Mouse (Mus musculus) heart, embryonic 14.5 days (tissue): ENCODE data around the gene Ifitm3. TPM values are rescaled to one million over a fixed set of nuclear protein-coding genes. Genes with fewer than 3 reads are reported as not detected.
"Not testable (repeated sequence)": the region's sequence is repeated elsewhere in the genome, so short reads cannot be mapped to it uniquely, and the experiment has no call there.

Experiments
- ATAC-seq: fragments of 200-750 bp; cut with Nextera tagmentation; 2 replicates; pipeline ENCODE4 v1.8.0; 2017; ENCODE audit warnings: low read depth, moderate TSS enrichment; ENCODE audit not compliant: insufficient number of reproducible peaks, insufficient read depth, low FRiP score
- H3K27ac ChIP-seq, 2 experiments: fragments of 200-500 bp in 1 of 2; fragments of 300-500 bp in 1 of 2; sonication (generic) in 1 of 2; replicated peaks in 1 of 2; 2 replicates each; pipeline ENCODE4 v1.5.1; 2012 to 2014; ENCODE audit warnings: low read depth in 2 of 2, low read length in 2 of 2, control low read depth in 1 of 2, mild to moderate bottlenecking in 1 of 2, mixed read lengths in 1 of 2; ENCODE audit not compliant: control insufficient read depth in 1 of 2, insufficient read depth in 1 of 2
- H3K27me3 ChIP-seq: fragments of 300-500 bp; sonication (generic); 2 replicates; pipeline ENCODE4 v1.6.1; 2014; ENCODE audit warnings: mild to moderate bottlenecking, low read length, control low read depth; ENCODE audit not compliant: control insufficient read depth, insufficient read depth
- H3K36me3 ChIP-seq: fragments of 300-500 bp; sonication (generic); 2 replicates; pipeline ENCODE4 v1.6.1; 2014; ENCODE audit warnings: mild to moderate bottlenecking, control low read depth, low read length, mixed read lengths; ENCODE audit not compliant: control insufficient read depth, insufficient read depth
- H3K4me1 ChIP-seq, 2 experiments: fragments of 200-500 bp in 1 of 2; fragments of 300-500 bp in 1 of 2; sonication (generic) in 1 of 2; 2 replicates each; pipeline ENCODE4 v1.6.1; 2012 to 2014; ENCODE audit warnings: low read length in 2 of 2, control low read depth in 1 of 2, mixed read lengths in 1 of 2; ENCODE audit not compliant: control insufficient read depth in 2 of 2, insufficient read depth in 2 of 2
- H3K4me2 ChIP-seq: fragments of 300-500 bp; sonication (generic); 2 replicates; pipeline ENCODE4 v1.6.1; 2014; ENCODE audit warnings: mild to moderate bottlenecking, low read length
- H3K4me3 ChIP-seq, 2 experiments: fragments of 200-500 bp in 1 of 2; fragments of 300-500 bp in 1 of 2; sonication (generic) in 1 of 2; 2 replicates each; pipeline ENCODE4 v1.5.1; 2012 to 2014; ENCODE audit warnings: low read length in 2 of 2, mild to moderate bottlenecking in 2 of 2, control low read depth in 1 of 2, low read depth in 1 of 2, moderate library complexity in 1 of 2; ENCODE audit not compliant: control insufficient read depth in 1 of 2, insufficient read depth in 1 of 2
- H3K9ac ChIP-seq: fragments of 300-500 bp; sonication (generic); 2 replicates; pipeline ENCODE4 v1.6.1; 2014; ENCODE audit warnings: mild to moderate bottlenecking, low read length
- H3K9me3 ChIP-seq: fragments of 300-500 bp; sonication (generic); 2 replicates; pipeline ENCODE4 v1.6.1; 2016; ENCODE audit warnings: low read length, control low read depth; ENCODE audit not compliant: control insufficient read depth
- WGBS: fragments of 180-500 bp; shearing (Covaris S2); extraction: QIAGEN DNeasy Blood & Tissue Kit; methylation state at CpG from one replicate; pipeline ENCODE4 v1.1.7; 2014; 5-methylcytosine and 5-hydroxymethylcytosine counted together
- polyA plus RNA-seq: library from polyadenylated mRNA; unstranded; fragments of >200 nt; fragmentation: Nextera tagmentation; extraction: Ambion mirVana; gene quantifications from 2 replicates; pipeline ENCODE4 v1.2.1, GENCODE M21; 2014

Gene Ifitm3
- polyA plus RNA-seq, 1 experiment from 2014 or later = 89.6 TPM

GRCm38 (mm10) chr7:140989022-140989421 lies 21.5 kb downstream of the Ifitm3 start:
- Histone ChIP-seq H3K9me3 (peaks cover 4% of the 10 kb centered on the region; the same call in 1 of the 2 replicates), H3K36me3 (no peaks in the 10 kb centered on the region), H3K27me3 (no peaks in the 10 kb centered on the region), H3K4me1 (no peaks in the 10 kb centered on the region), H3K9ac (no peak overlapping the region), H3K4me2 (no peak overlapping the region), H3K4me3 (no peak overlapping the region), H3K27ac (no peak overlapping the region)
- WGBS = 60% methylated on average over 4 of the region's 4 CpGs
- ATAC-seq = no peak

- Histone ChIP-seq H3K27ac (no peak overlapping the region), H3K4me3 (no peak overlapping the region), H3K27me3 (no peaks in the 10 kb centered on the region), H3K4me2 (no peak overlapping the region), H3K36me3 (no peaks in the 10 kb centered on the region), H3K9ac (no peak overlapping the region), H3K4me1 (no peaks in the 10 kb centered on the region), H3K9me3 (peaks cover 4% of the 10 kb centered on the region; the same call in 1 of the 2 replicates)
- ATAC-seq = no peak
- WGBS = 72% methylated on average over 17 of the region's 17 CpGs
Measured at GRCm38 (mm10) chr7:140987182-140988138, 23.1 kb downstream of the Ifitm3 start.

GRCm38 (mm10) chr7:140982971-140983370 lies 27.6 kb downstream of the Ifitm3 start:
- no peak for ATAC-seq
- no peaks in the 10 kb centered on the region for H3K27me3 ChIP-seq
- no peaks in the 10 kb centered on the region for H3K4me1 ChIP-seq
- WGBS = 55% methylated on average over 7 of the region's 7 CpGs
- H3K9me3 ChIP-seq = peaks cover 4% of the 10 kb centered on the region; the same call in 1 of the 2 replicates
- H3K27ac ChIP-seq = no peak overlapping the region
- H3K4me3 ChIP-seq = no peak overlapping the region
- H3K9ac ChIP-seq = no peak overlapping the region
- no peak overlapping the region for H3K4me2 ChIP-seq
- no peaks in the 10 kb centered on the region for H3K36me3 ChIP-seq

- Histone ChIP-seq H3K27ac (no peak overlapping the region), H3K4me2 (no peak overlapping the region), H3K4me3 (no peak overlapping the region), H3K36me3 (no peaks in the 10 kb centered on the region), H3K9me3 (peaks cover 4% of the 10 kb centered on the region; the same call in 1 of the 2 replicates), H3K9ac (no peak overlapping the region), H3K4me1 (no peaks in the 10 kb centered on the region), H3K27me3 (no peaks in the 10 kb centered on the region)
- ATAC-seq = no peak
- WGBS = 85% methylated on average over 8 of the region's 8 CpGs
Measured at GRCm38 (mm10) chr7:140981704-140982103, 28.9 kb downstream of the Ifitm3 start.

- not testable (repeated sequence) for H3K4me3 ChIP-seq, H3K4me1 ChIP-seq, H3K4me2 ChIP-seq, H3K36me3 ChIP-seq, ATAC-seq, H3K9ac ChIP-seq, H3K9me3 ChIP-seq, H3K27ac ChIP-seq, H3K27me3 ChIP-seq
- WGBS = 87% methylated on average over 9 of the region's 9 CpGs
Measured at GRCm38 (mm10) chr7:140976720-140977119, 33.9 kb downstream of the Ifitm3 start.

- H3K36me3 ChIP-seq = no peaks in the 10 kb centered on the region
- no peak overlapping the region for H3K4me2 ChIP-seq
- no peaks in the 10 kb centered on the region for H3K27me3 ChIP-seq
- H3K4me1 ChIP-seq = peaks cover 7 to 9% of the 10 kb centered on the region in 2 experiments; a peak in 3 of 4 replicates
- no peak overlapping the region for H3K4me3 ChIP-seq
- no peak for ATAC-seq
- H3K9me3 ChIP-seq = no peaks in the 10 kb centered on the region
- no peak overlapping the region for H3K27ac ChIP-seq
- no peak overlapping the region for H3K9ac ChIP-seq
- 22% methylated on average over 3 of the region's 3 CpGs for WGBS
Measured at GRCm38 (mm10) chr7:140975465-140975864, 35.1 kb downstream of the Ifitm3 start.

GRCm38 (mm10) chr7:140974940-140975339 lies 35.6 kb downstream of the Ifitm3 start:
- H3K4me2 ChIP-seq = no peak overlapping the region
- no peaks in the 10 kb centered on the region for H3K27me3 ChIP-seq
- 9% methylated on average over 9 of the region's 9 CpGs for WGBS
- peaks cover 7 to 9% of the 10 kb centered on the region in 2 experiments; a peak in 3 of 4 replicates for H3K4me1 ChIP-seq
- no peaks in the 10 kb centered on the region for H3K9me3 ChIP-seq
- no peak overlapping the region for H3K27ac ChIP-seq
- no peak for ATAC-seq
- H3K4me3 ChIP-seq = no peak overlapping the region
- no peak overlapping the region for H3K9ac ChIP-seq
- H3K36me3 ChIP-seq = no peaks in the 10 kb centered on the region
